Mouse (Mus musculus): Measurements from ENCODE around the gene Mlana. TPM values are rescaled to one million over a fixed set of nuclear protein-coding genes. Genes with fewer than 3 reads are reported as not detected.

The Mlana gene
- total RNA-seq, 2 experiments from 2014 or later, result 0.45 TPM; not detected in 1

- DNase-seq, result no peak
Measured at GRCm38 (mm10) chr19:29753939-29754338, 56.3 kb downstream of the Mlana start.

Other genes starting within 250 kb of the Mlana start
- gene Ric1, start 175.5 kb upstream of the Mlana start, total RNA-seq (2021), result 10 to 100 TPM; 28.8 to 36.9 TPM
- 10 to 100 TPM in 1 of 2 experiments, 1 to 10 TPM in 1; 9.7 to 10.3 TPM for gene Ermp1, start 49.4 kb upstream of the Mlana start, total RNA-seq (2021)
- 10 to 100 TPM; 12.4 to 16.1 TPM for gene 9930021J03Rik, start 108.2 kb downstream of the Mlana start, total RNA-seq (2021)
- gene Ranbp6, start 115.2 kb downstream of the Mlana start, total RNA-seq (2021), result 1 to 10 TPM; 8.0 to 9.0 TPM
- 1 to 10 TPM; 6.8 to 7.1 TPM for gene Il33, start 227.3 kb downstream of the Mlana start, total RNA-seq (2021)